Mouse (Mus musculus) spleen, adult 2 months (tissue): Measurements from ENCODE around the gene Sbk1.

Experiments used
- CTCF ChIP-seq: fragments of 200-500 bp; IDR thresholded peaks from 2 replicates; pipeline ENCODE4 v1.5.1; 2011; ENCODE audit warnings: mild to moderate bottlenecking, inconsistent platforms; ENCODE audit not compliant: insufficient read depth, insufficient read length, insufficient replicate concordance; ENCODE audit errors: extremely low read depth
- POLR2A ChIP-seq: fragments of 200-500 bp; IDR thresholded peaks from 2 replicates; pipeline ENCODE4 v1.6.1; 2011; ENCODE audit warnings: low read depth, low read length, inconsistent platforms

GRCm38 (mm10) chr7:126314273-126314672, 41.9 kb downstream of the Sbk1 start:
- TF ChIP-seq POLR2A, result no peak
- TF ChIP-seq CTCF, result no peak
